Mouse (Mus musculus) heart, embryonic 16.5 days (tissue): ENCODE measurements at regions not wholly inside any gene's neighbourhood (a gene's known extent, or its start where the extent isn't known, plus 50 kb on each side); places are given as distances from the start of the nearest gene placed in this dataset.

ENCODE experiments used
- ATAC-seq: fragments of 200-750 bp; cut with Nextera tagmentation; replicated peaks from 2 replicates; pipeline ENCODE4 v1.8.0; 2017; ENCODE audit warnings: moderate number of reproducible peaks; ENCODE audit not compliant: insufficient read depth, low FRiP score; ENCODE audit errors: extremely low read depth
- H3K27ac ChIP-seq: fragments of 300-500 bp; sonication (generic); 2 replicates; pipeline ENCODE4 v1.5.1; 2014; ENCODE audit warnings: mild to moderate bottlenecking, low read length, control low read depth, moderate library complexity
- H3K27me3 ChIP-seq: fragments of 300-500 bp; sonication (generic); 2 replicates; pipeline ENCODE4 v1.6.1; 2014; ENCODE audit warnings: low read length, mixed read lengths; ENCODE audit not compliant: control insufficient read depth, insufficient read depth
- H3K36me3 ChIP-seq: fragments of 300-500 bp; sonication (generic); 2 replicates; pipeline ENCODE4 v1.6.1; 2014; ENCODE audit not compliant: control insufficient read depth, insufficient read depth
- H3K4me1 ChIP-seq: fragments of 300-500 bp; sonication (generic); 2 replicates; pipeline ENCODE4 v1.6.1; 2014; ENCODE audit warnings: low read length, mixed read lengths; ENCODE audit not compliant: control insufficient read depth, insufficient read depth
- H3K4me2 ChIP-seq: fragments of 300-500 bp; sonication (generic); 2 replicates; pipeline ENCODE4 v1.6.1; 2014; ENCODE audit warnings: low read depth, mild to moderate bottlenecking, control low read depth, low read length
- H3K4me3 ChIP-seq: fragments of 300-500 bp; sonication (generic); 2 replicates; pipeline ENCODE4 v1.5.1; 2014; ENCODE audit warnings: mild to moderate bottlenecking, control low read depth, low read length
- H3K9ac ChIP-seq: fragments of 300-500 bp; sonication (generic); 2 replicates; pipeline ENCODE4 v1.6.1; 2014; ENCODE audit warnings: low read length, control low read depth
- H3K9me3 ChIP-seq: fragments of 300-500 bp; sonication (generic); replicated peaks from 2 replicates; pipeline ENCODE4 v1.6.1; 2016; ENCODE audit warnings: low read length; ENCODE audit not compliant: control insufficient read depth
- WGBS: fragments of 180-500 bp; shearing (Covaris S2); extraction: QIAGEN DNeasy Blood & Tissue Kit; methylation state at CpG from one replicate; pipeline ENCODE4 v1.1.7; 2014; 5-methylcytosine and 5-hydroxymethylcytosine counted together

GRCm38 (mm10) chr3:50940656-50941055 is 283.6 kb upstream of the Noct start:
- Histone ChIP-seq H3K27me3 (no peaks in the 10 kb centered on the region), H3K9me3 (no peaks in the 10 kb centered on the region), H3K36me3 (no peaks in the 10 kb centered on the region), H3K4me2 (no peak overlapping the region), H3K4me1 (no peaks in the 10 kb centered on the region), H3K4me3 (no peak overlapping the region), H3K9ac (no peak overlapping the region), H3K27ac (no peak overlapping the region)
- no peak for ATAC-seq
- 73% methylated on average over 3 of the region's 3 CpGs for WGBS

- no peaks in the 10 kb centered on the region for H3K36me3 ChIP-seq
- H3K4me1 ChIP-seq, result no peaks in the 10 kb centered on the region
- no peak overlapping the region for H3K27ac ChIP-seq
- ATAC-seq, result no peak
- H3K27me3 ChIP-seq, result no peaks in the 10 kb centered on the region
- WGBS, result 91% methylated on average over 6 of the region's 6 CpGs
- no peak overlapping the region for H3K4me2 ChIP-seq
- H3K4me3 ChIP-seq, result no peak overlapping the region
- H3K9ac ChIP-seq, result no peak overlapping the region
- H3K9me3 ChIP-seq, result no peaks in the 10 kb centered on the region
These were observed 270.8 kb upstream of the Noct start for GRCm38 (mm10) chr3:50953456-50953855.

DNA sequence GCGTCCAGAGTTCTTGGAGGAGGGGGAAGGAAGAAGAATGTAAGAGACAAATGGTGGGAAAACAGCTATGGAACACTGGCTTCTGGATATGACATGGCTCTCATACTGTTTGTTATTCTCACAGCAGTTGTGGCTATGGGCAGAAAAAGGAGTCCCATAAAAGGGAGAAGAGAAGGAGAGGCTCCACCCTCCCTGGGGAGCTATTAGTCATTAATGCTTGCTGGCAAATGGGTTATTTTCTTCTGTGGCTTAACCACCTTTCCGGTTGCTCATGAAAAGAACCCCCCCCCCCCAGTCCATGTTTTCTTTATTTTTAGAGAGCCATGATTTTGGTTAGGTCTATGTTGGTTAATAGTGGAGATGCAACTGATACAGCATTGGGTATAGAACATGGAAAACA is 253.9 kb upstream of the Noct start:
- H3K4me1 ChIP-seq, result no peaks in the 10 kb centered on the region
- H3K9ac ChIP-seq, result no peak overlapping the region
- WGBS, result 81% methylated on average over 2 of the region's 2 CpGs
- no peaks in the 10 kb centered on the region for H3K9me3 ChIP-seq
- H3K27me3 ChIP-seq, result no peaks in the 10 kb centered on the region
- no peak overlapping the region for H3K27ac ChIP-seq
- H3K36me3 ChIP-seq, result no peaks in the 10 kb centered on the region
- H3K4me3 ChIP-seq, result no peak overlapping the region
- no peak overlapping the region for H3K4me2 ChIP-seq
- no peak for ATAC-seq

- 84% methylated on average over 6 of the region's 6 CpGs for WGBS
- no peaks in the 10 kb centered on the region for H3K9me3 ChIP-seq
- ATAC-seq, result no peak
These were observed 251.2 kb upstream of the Noct start for GRCm38 (mm10) chr3:50973081-50973480.

GRCm38 (mm10) chr3:50976141-50976780 is 248.0 kb upstream of the Noct start:
- Histone ChIP-seq H3K9ac (no peak overlapping the region), H3K4me2 (no peak overlapping the region), H3K27ac (no peak overlapping the region), H3K9me3 (no peaks in the 10 kb centered on the region), H3K4me3 (no peak overlapping the region), H3K4me1 (no peaks in the 10 kb centered on the region), H3K36me3 (no peaks in the 10 kb centered on the region), H3K27me3 (no peaks in the 10 kb centered on the region)
- 60% methylated on average over 5 of the region's 5 CpGs for WGBS
- no peak for ATAC-seq

More at GRCm38 (mm10) chr3:50973081-50973480, 251.2 kb upstream of the Noct start:
- no peak overlapping the region for H3K4me2 ChIP-seq
- no peaks in the 10 kb centered on the region for H3K4me1 ChIP-seq
- H3K27ac ChIP-seq, result no peak overlapping the region
- no peak overlapping the region for H3K9ac ChIP-seq
- H3K4me3 ChIP-seq, result no peak overlapping the region
- no peaks in the 10 kb centered on the region for H3K27me3 ChIP-seq
- H3K36me3 ChIP-seq, result no peaks in the 10 kb centered on the region

DNA sequence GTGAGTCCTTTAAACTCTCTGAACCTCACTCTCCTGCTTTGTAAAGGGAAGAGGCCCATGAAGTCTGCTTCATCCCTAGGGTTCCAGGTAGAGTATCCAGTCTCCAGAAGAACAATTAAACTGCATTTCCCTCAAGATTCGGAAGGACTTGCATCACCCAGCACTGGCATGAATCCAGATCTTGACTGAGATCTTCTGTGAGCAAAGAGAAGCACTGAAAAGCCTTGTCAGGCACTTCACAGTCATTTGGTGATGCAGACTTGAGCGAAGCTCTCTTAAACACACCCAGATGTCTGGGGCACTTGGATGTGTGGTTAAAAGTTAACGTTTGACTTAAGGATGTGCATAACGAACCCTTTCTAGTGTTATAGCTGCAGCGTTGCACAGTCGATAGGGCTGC is 247.4 kb upstream of the Noct start:
- H3K36me3 ChIP-seq, result no peaks in the 10 kb centered on the region
- H3K9me3 ChIP-seq, result no peaks in the 10 kb centered on the region
- H3K27ac ChIP-seq, result no peak overlapping the region
- no peaks in the 10 kb centered on the region for H3K27me3 ChIP-seq
- ATAC-seq, result no peak
- H3K4me1 ChIP-seq, result no peaks in the 10 kb centered on the region
- H3K4me3 ChIP-seq, result no peak overlapping the region
- no peak overlapping the region for H3K4me2 ChIP-seq
- no peak overlapping the region for H3K9ac ChIP-seq
- 74% methylated on average over 6 of the region's 6 CpGs for WGBS

GRCm38 (mm10) chr3:50978636-50979035 is 245.6 kb upstream of the Noct start:
- Histone ChIP-seq H3K27ac (no peak overlapping the region), H3K4me3 (no peak overlapping the region), H3K4me2 (no peak overlapping the region), H3K9ac (no peak overlapping the region), H3K27me3 (no peaks in the 10 kb centered on the region), H3K4me1 (no peaks in the 10 kb centered on the region), H3K9me3 (no peaks in the 10 kb centered on the region), H3K36me3 (no peaks in the 10 kb centered on the region)
- ATAC-seq, result no peak
- WGBS, result 88% methylated on average over 5 of the region's 5 CpGs

DNA sequence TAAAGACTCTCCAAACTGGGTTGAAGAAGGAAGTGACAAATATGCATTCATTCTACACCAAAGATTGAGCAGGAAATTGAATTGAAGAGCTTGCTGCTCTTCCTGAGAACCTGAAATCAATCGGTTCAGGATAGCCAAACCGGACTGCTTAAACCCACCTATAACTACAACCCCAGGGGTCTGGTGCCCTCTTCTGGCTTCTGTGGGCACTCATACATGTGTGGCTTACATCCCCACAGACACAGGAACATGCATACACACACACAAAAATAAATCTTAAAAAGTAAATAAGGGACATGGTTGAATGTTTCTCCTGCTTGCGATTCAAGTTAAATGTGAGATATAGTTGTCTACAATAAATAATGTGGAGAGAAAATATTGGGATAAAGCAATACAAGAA is 244.7 kb upstream of the Noct start:
- Histone ChIP-seq H3K4me1 (no peaks in the 10 kb centered on the region), H3K9me3 (no peaks in the 10 kb centered on the region), H3K27me3 (no peaks in the 10 kb centered on the region), H3K27ac (no peak overlapping the region), H3K4me3 (no peak overlapping the region), H3K36me3 (no peaks in the 10 kb centered on the region), H3K9ac (no peak overlapping the region), H3K4me2 (no peak overlapping the region)
- no peak for ATAC-seq
- 82% methylated on average over 3 of the region's 3 CpGs for WGBS

DNA sequence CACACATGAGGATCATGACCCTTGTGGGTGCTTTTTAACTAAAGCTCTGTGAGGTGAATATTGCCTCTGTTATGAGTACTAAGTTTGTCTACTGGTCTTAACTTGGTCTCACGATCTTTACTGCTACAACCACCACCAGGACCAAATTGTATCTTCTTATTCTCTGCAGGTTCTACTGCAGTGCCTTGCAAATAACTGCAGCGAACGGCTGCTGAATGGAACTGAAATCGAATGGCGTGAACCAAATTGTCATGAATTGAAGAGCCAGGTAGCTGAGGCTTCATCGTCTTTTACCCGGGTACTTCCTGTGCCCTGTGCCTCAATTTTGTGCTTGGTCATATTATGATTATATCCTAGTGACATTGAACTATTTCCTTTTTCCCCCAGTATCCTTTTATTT is 242.5 kb upstream of the Noct start:
- WGBS, result 88% methylated on average over 7 of the region's 7 CpGs
- Histone ChIP-seq H3K27ac (no peak overlapping the region), H3K9me3 (no peaks in the 10 kb centered on the region), H3K36me3 (no peaks in the 10 kb centered on the region), H3K4me2 (no peak overlapping the region), H3K27me3 (no peaks in the 10 kb centered on the region), H3K9ac (no peak overlapping the region), H3K4me1 (no peaks in the 10 kb centered on the region), H3K4me3 (no peak overlapping the region)
- no peak for ATAC-seq
